Mouse (Mus musculus) megakaryocyte, adult 5-6 weeks (primary cell): ENCODE data around the gene Eif4h. TPM values are rescaled to one million over a fixed set of nuclear protein-coding genes. Genes with fewer than 3 reads are reported as not detected.

Source experiments
- total RNA-seq, 2 experiments: library from RNA; stranded (forward) in 1 of 2; stranded (reverse) in 1 of 2; fragments of 153-499, 151-499 nt in 1 of 2; fragments of 221-1000, 200-1000 nt in 1 of 2; gene quantifications; 2 replicates each; pipeline versions ENCODE4 v1.2.3 to v1.2.4; 2015 to 2017

The Eif4h gene
- total RNA-seq, 2 experiments from 2014 or later = 176 to 197 TPM

Other genes with a start within 250 kb of the Eif4h start
- 4.9 and 5.7 TPM in 2 replicates for gene Gtf2ird1, start 182.8 kb downstream of the Eif4h start, total RNA-seq (2015)
- 4.4 and 8.7 TPM in 2 replicates for gene Gtf2ird1, start 182.8 kb downstream of the Eif4h start, total RNA-seq (2017)
- 1.8 and 1.9 TPM in 2 replicates for gene Clip2, start 87.1 kb downstream of the Eif4h start, total RNA-seq (2015)
- gene Clip2, start 87.1 kb downstream of the Eif4h start, total RNA-seq (2017) = 3.7 and 6.7 TPM in 2 replicates
- not detected in 2 replicates for gene Syna, start 79.3 kb downstream of the Eif4h start, total RNA-seq (2015)
- not detected in 2 replicates for gene Syna, start 79.3 kb downstream of the Eif4h start, total RNA-seq (2017)
- gene Rfc2, start 58.1 kb downstream of the Eif4h start, total RNA-seq (2015) = 161 and 172 TPM in 2 replicates
- 110 and 115 TPM in 2 replicates for gene Rfc2, start 58.1 kb downstream of the Eif4h start, total RNA-seq (2017)
- 87.7 and 91.1 TPM in 2 replicates for gene Lat2, start 24.5 kb downstream of the Eif4h start, total RNA-seq (2015)
- 109 and 115 TPM in 2 replicates for gene Lat2, start 24.5 kb downstream of the Eif4h start, total RNA-seq (2017)
- 9.5 and 11.8 TPM in 2 replicates for gene Limk1, start 49.1 kb upstream of the Eif4h start, total RNA-seq (2015)
- 7.5 and 8.3 TPM in 2 replicates for gene Limk1, start 49.1 kb upstream of the Eif4h start, total RNA-seq (2017)
- gene Eln, start 107.8 kb upstream of the Eif4h start, total RNA-seq (2015) = not detected in 2 replicates
- not detected in 2 replicates for gene Eln, start 107.8 kb upstream of the Eif4h start, total RNA-seq (2017)